Mouse (Mus musculus) erythroid progenitor cell, adult 5-6 weeks (primary cell): ENCODE data around the gene Taar7e. TPM values are rescaled to one million over a fixed set of nuclear protein-coding genes. Genes with fewer than 3 reads are reported as not detected.

ENCODE experiments used
- total RNA-seq, 2 experiments: library from RNA; stranded (forward) in 1 of 2; stranded (reverse) in 1 of 2; fragments of 150-400 nt in 1 of 2; fragments of 186-747, 209-891 nt in 1 of 2; gene quantifications; 2 replicates each; pipeline versions ENCODE4 v1.2.3 to v1.2.4; 2015 to 2017; ENCODE audit warnings: low replicate concordance in 2 of 2

The Taar7e gene
- total RNA-seq, 2 experiments from 2014 or later = not detected

Other genes with a start within 250 kb of the Taar7e start
- gene Slc18b1, start 240.6 kb upstream of the Taar7e start, total RNA-seq (2015; ENCODE audit: low replicate concordance) = 0.36 TPM in 1 of 2 replicates, not detected in the other
- not detected in 2 replicates for gene Slc18b1, start 240.6 kb upstream of the Taar7e start, total RNA-seq (2017; ENCODE audit: low replicate concordance)
- 5.4 TPM in 1 of 2 replicates, not detected in the other for gene Vnn3, start 186.2 kb upstream of the Taar7e start, total RNA-seq (2015; ENCODE audit: low replicate concordance)
- not detected in 2 replicates for gene Vnn3, start 186.2 kb upstream of the Taar7e start, total RNA-seq (2017; ENCODE audit: low replicate concordance)
- not detected in 2 replicates for gene Vnn1, start 142.9 kb upstream of the Taar7e start, total RNA-seq (2015; ENCODE audit: low replicate concordance)
- gene Vnn1, start 142.9 kb upstream of the Taar7e start, total RNA-seq (2017; ENCODE audit: low replicate concordance) = not detected in 2 replicates
- gene Taar1, start 117.3 kb upstream of the Taar7e start, total RNA-seq (2015; ENCODE audit: low replicate concordance) = not detected in 2 replicates
- not detected in 2 replicates for gene Taar1, start 117.3 kb upstream of the Taar7e start, total RNA-seq (2017; ENCODE audit: low replicate concordance)
- not detected in 2 replicates for gene Taar2, start 99.0 kb upstream of the Taar7e start, total RNA-seq (2015; ENCODE audit: low replicate concordance)
- not detected in 2 replicates for gene Taar2, start 99.0 kb upstream of the Taar7e start, total RNA-seq (2017; ENCODE audit: low replicate concordance)
- gene Taar3, start 88.1 kb upstream of the Taar7e start, total RNA-seq (2015; ENCODE audit: low replicate concordance) = not detected in 2 replicates
- gene Taar3, start 88.1 kb upstream of the Taar7e start, total RNA-seq (2017; ENCODE audit: low replicate concordance) = not detected in 2 replicates
- gene Taar4, start 77.1 kb upstream of the Taar7e start, total RNA-seq (2015; ENCODE audit: low replicate concordance) = not detected in 2 replicates
- not detected in 2 replicates for gene Taar4, start 77.1 kb upstream of the Taar7e start, total RNA-seq (2017; ENCODE audit: low replicate concordance)
- not detected in 2 replicates for gene Taar5, start 66.9 kb upstream of the Taar7e start, total RNA-seq (2015; ENCODE audit: low replicate concordance)
- not detected in 2 replicates for gene Taar5, start 66.9 kb upstream of the Taar7e start, total RNA-seq (2017; ENCODE audit: low replicate concordance)
- gene Taar6, start 52.0 kb upstream of the Taar7e start, total RNA-seq (2015; ENCODE audit: low replicate concordance) = not detected in 2 replicates
- gene Taar6, start 52.0 kb upstream of the Taar7e start, total RNA-seq (2017; ENCODE audit: low replicate concordance) = not detected in 2 replicates
- not detected in 2 replicates for gene Taar7a, start 44.1 kb upstream of the Taar7e start, total RNA-seq (2015; ENCODE audit: low replicate concordance)
- not detected in 2 replicates for gene Taar7a, start 44.1 kb upstream of the Taar7e start, total RNA-seq (2017; ENCODE audit: low replicate concordance)
- not detected in 2 replicates for gene Taar7b, start 37.7 kb upstream of the Taar7e start, total RNA-seq (2015; ENCODE audit: low replicate concordance)
- not detected in 2 replicates for gene Taar7b, start 37.7 kb upstream of the Taar7e start, total RNA-seq (2017; ENCODE audit: low replicate concordance)
- not detected in 2 replicates for gene Taar7d, start 10.4 kb upstream of the Taar7e start, total RNA-seq (2015; ENCODE audit: low replicate concordance)
- gene Taar7d, start 10.4 kb upstream of the Taar7e start, total RNA-seq (2017; ENCODE audit: low replicate concordance) = not detected in 2 replicates
- not detected in 2 replicates for gene Taar7f, start 11.9 kb downstream of the Taar7e start, total RNA-seq (2015; ENCODE audit: low replicate concordance)
- not detected in 2 replicates for gene Taar7f, start 11.9 kb downstream of the Taar7e start, total RNA-seq (2017; ENCODE audit: low replicate concordance)
- not detected in 2 replicates for gene Taar8a, start 38.9 kb downstream of the Taar7e start, total RNA-seq (2015; ENCODE audit: low replicate concordance)
- not detected in 2 replicates for gene Taar8a, start 38.9 kb downstream of the Taar7e start, total RNA-seq (2017; ENCODE audit: low replicate concordance)
- not detected in 2 replicates for gene Taar8b, start 54.7 kb downstream of the Taar7e start, total RNA-seq (2015; ENCODE audit: low replicate concordance)
- not detected in 2 replicates for gene Taar8b, start 54.7 kb downstream of the Taar7e start, total RNA-seq (2017; ENCODE audit: low replicate concordance)
- gene Taar8c, start 64.3 kb downstream of the Taar7e start, total RNA-seq (2015; ENCODE audit: low replicate concordance) = not detected in 2 replicates
- not detected in 2 replicates for gene Taar8c, start 64.3 kb downstream of the Taar7e start, total RNA-seq (2017; ENCODE audit: low replicate concordance)
- gene Taar9, start 71.9 kb downstream of the Taar7e start, total RNA-seq (2015; ENCODE audit: low replicate concordance) = not detected in 2 replicates
- not detected in 2 replicates for gene Taar9, start 71.9 kb downstream of the Taar7e start, total RNA-seq (2017; ENCODE audit: low replicate concordance)
- 10.8 and 21.4 TPM in 2 replicates for gene Stx7, start 111.7 kb downstream of the Taar7e start, total RNA-seq (2015; ENCODE audit: low replicate concordance)
- gene Stx7, start 111.7 kb downstream of the Taar7e start, total RNA-seq (2017; ENCODE audit: low replicate concordance) = 30.8 and 35.2 TPM in 2 replicates
- not detected in 2 replicates for gene Moxd1, start 185.9 kb downstream of the Taar7e start, total RNA-seq (2015; ENCODE audit: low replicate concordance)
- gene Moxd1, start 185.9 kb downstream of the Taar7e start, total RNA-seq (2017; ENCODE audit: low replicate concordance) = not detected in 2 replicates